Mouse (Mus musculus): Measurements from ENCODE around the gene Stat3. TPM values are rescaled to one million over a fixed set of nuclear protein-coding genes. Genes with fewer than 3 reads are reported as not detected.
A peak's percentile ranks its signal among the peaks of the same experiment; 100 is the strongest.

Stat3 gene
- polyA plus RNA-seq (2012; rRNA removed), result 102 and 120 TPM in 2 replicates

- under 1% methylated on average over 29 of the region's 29 CpGs for WGBS
Observed at GRCm38 (mm10) chr11:100939512-100940151, at the start of gene Stat3. Stat3 (minus strand) TSS chr11:100939540.

GRCm38 (mm10) chr11:100988674-100989073 is 49.3 kb upstream of the Stat3 start:
- 71% methylated on average over 3 of the region's 3 CpGs for WGBS
- no peak for DNase-seq (ENCODE audit: low read depth, low spot score)

More at GRCm38 (mm10) chr11:100939512-100940151, at the start of gene Stat3:
- peak; percentile 100 for DNase-seq (ENCODE audit: low read depth, low spot score)

GRCm38 (mm10) chr11:100985607-100986006 is 46.3 kb upstream of the Stat3 start:
- 67% methylated on average over 3 of the region's 3 CpGs for WGBS
- DNase-seq (ENCODE audit: low read depth, low spot score), result no peak

- WGBS, result 67% methylated on average over 7 of the region's 7 CpGs
- no peak for DNase-seq (ENCODE audit: low read depth, low spot score)
Observed at GRCm38 (mm10) chr11:100983778-100984131, 44.4 kb upstream of the Stat3 start.

GRCm38 (mm10) chr11:100983125-100983777 is 43.9 kb upstream of the Stat3 start:
- DNase-seq (ENCODE audit: low read depth, low spot score), result peak; percentile 67
- WGBS, result under 1% methylated on average over 20 of the region's 20 CpGs

GRCm38 (mm10) chr11:100982087-100982486 is 42.7 kb upstream of the Stat3 start:
- 70% methylated on average over 8 of the region's 8 CpGs for WGBS
- no peak for DNase-seq (ENCODE audit: low read depth, low spot score)

GRCm38 (mm10) chr11:100981236-100981635 is 41.9 kb upstream of the Stat3 start:
- 93% methylated on average over 3 of the region's 3 CpGs for WGBS

GRCm38 (mm10) chr11:100980438-100980837 is 41.1 kb upstream of the Stat3 start:
- DNase-seq (ENCODE audit: low read depth, low spot score), result no peak
- 83% methylated on average over 1 of the region's 1 CpGs for WGBS

More at GRCm38 (mm10) chr11:100981236-100981635, 41.9 kb upstream of the Stat3 start:
- no peak for DNase-seq (ENCODE audit: low read depth, low spot score)

- DNase-seq (ENCODE audit: low read depth, low spot score), result no peak
- 11% methylated on average over 8 of the region's 8 CpGs for WGBS
Observed at GRCm38 (mm10) chr11:100979887-100980286, 40.5 kb upstream of the Stat3 start.

GRCm38 (mm10) chr11:100975241-100975640 is 35.9 kb upstream of the Stat3 start:
- no peak for DNase-seq (ENCODE audit: low read depth, low spot score)
- 51% methylated on average over 7 of the region's 7 CpGs for WGBS

GRCm38 (mm10) chr11:100974381-100974970 is 35.1 kb upstream of the Stat3 start:
- DNase-seq (ENCODE audit: low read depth, low spot score), result no peak
- 42% methylated on average over 14 of the region's 14 CpGs for WGBS

GRCm38 (mm10) chr11:100973245-100973644 is 33.9 kb upstream of the Stat3 start:
- WGBS, result 94% methylated on average over 7 of the region's 7 CpGs

GRCm38 (mm10) chr11:100971455-100971854 is 32.1 kb upstream of the Stat3 start:
- no peak for DNase-seq (ENCODE audit: low read depth, low spot score)

More at GRCm38 (mm10) chr11:100973245-100973644, 33.9 kb upstream of the Stat3 start:
- DNase-seq (ENCODE audit: low read depth, low spot score), result no peak

GRCm38 (mm10) chr11:100970557-100970937 is 31.2 kb upstream of the Stat3 start, which contains the start of gene Cavin1:
Cavin1 (minus strand) TSS chr11:100970887.
- DNase-seq (ENCODE audit: low read depth, low spot score), result no peak

More at GRCm38 (mm10) chr11:100971455-100971854, 32.1 kb upstream of the Stat3 start:
- WGBS, result 80% methylated on average over 10 of the region's 10 CpGs

GRCm38 (mm10) chr11:100969744-100970556 is 30.6 kb upstream of the Stat3 start:
- no peak for DNase-seq (ENCODE audit: low read depth, low spot score)
- under 1% methylated on average over 65 of the region's 65 CpGs for WGBS

More at GRCm38 (mm10) chr11:100970557-100970937, 31.2 kb upstream of the Stat3 start, which contains the start of gene Cavin1:
- WGBS, result 5% methylated on average over 20 of the region's 20 CpGs

- no peak for DNase-seq (ENCODE audit: low read depth, low spot score)
- 10% methylated on average over 35 of the region's 35 CpGs for WGBS
Observed at GRCm38 (mm10) chr11:100969189-100969743, 29.9 kb upstream of the Stat3 start.

GRCm38 (mm10) chr11:100968501-100968900 is 29.2 kb upstream of the Stat3 start:
- DNase-seq (ENCODE audit: low read depth, low spot score), result no peak
- 50% methylated on average over 5 of the region's 5 CpGs for WGBS

- DNase-seq (ENCODE audit: low read depth, low spot score), result no peak
- WGBS, result 58% methylated on average over 5 of the region's 5 CpGs
Observed at GRCm38 (mm10) chr11:100967881-100968420, 28.6 kb upstream of the Stat3 start.

- WGBS, result 59% methylated on average over 5 of the region's 5 CpGs
- no peak for DNase-seq (ENCODE audit: low read depth, low spot score)
Observed at GRCm38 (mm10) chr11:100967376-100967775, 28.0 kb upstream of the Stat3 start.

All from large intestine, adult 2 months (tissue).